Comparison of ENCODE assay signal across 8 mouse cellular contexts in genomic region chr7:5014251-5015117, GRCm38 (mm10). TPM values are rescaled to one million over a fixed set of nuclear protein-coding genes. Genes with fewer than 3 reads are reported as not detected.
DNase-seq lines count a peak whose midpoint lies in the region; ATAC-seq and TF ChIP-seq lines count a peak whose summit lies in the region.

Gene Zfp524, plus strand, starts transcription at chr7:5014415.
Gene Fiz1, minus strand, starts transcription at chr7:5014697.

- peaks cover 13% of the 10 kb centered on the region for H3K9me3 ChIP-seq in G1E (replicated peaks)
- H3K9me3 ChIP-seq in forebrain, postnatal 0 days (ENCODE audit: low read length), result no peaks in the 10 kb centered on the region
- no peaks in the 10 kb centered on the region for H3K9me3 ChIP-seq in lung, embryonic 15.5 days

- H3K36me3 ChIP-seq in G1E (replicated peaks), result peaks cover 58% of the 10 kb centered on the region
- peaks cover 30% of the 10 kb centered on the region for H3K36me3 ChIP-seq in forebrain, postnatal 0 days (ENCODE audit: insufficient read depth)
- H3K36me3 ChIP-seq in lung, embryonic 15.5 days, result peaks cover 33% of the 10 kb centered on the region

- peak; percentile 77 for DNase-seq in G1E (ENCODE audit: low spot score)
- DNase-seq in cerebellum, adult 2 months, result peak; percentile 96 to 97
- peak; percentile 99 for DNase-seq in forebrain, postnatal 0 days
- DNase-seq in heart, postnatal 4 days, result peak; percentile 98
- DNase-seq in layer of hippocampus, adult 8-10 months (ENCODE audit: low spot score in 2 of 2), result peak; percentile 95 to 97
- peak; percentile 91 for DNase-seq in ovary, adult 18-20 months (ENCODE audit: low spot score)
- peak; percentile 98 for DNase-seq in thymus, postnatal 0 days (ENCODE audit: low spot score)

- ATAC-seq in G1E (ENCODE audit: extremely low read depth, insufficient number of reproducible peaks, low FRiP score, poor library complexity, severe bottlenecking), result peak; percentile 61
- peak; percentile 83 for ATAC-seq in forebrain, postnatal 0 days
- ATAC-seq in lung, embryonic 15.5 days (ENCODE audit: borderline replicate concordance, extremely low read depth, low FRiP score, low TSS enrichment), result peak; percentile 87

- TF ChIP-seq CTCF in G1E (IDR thresholded peaks at IDR 0.05; ENCODE audit: low read depth, low read length), result no peak
- no peak for TF ChIP-seq CTCF in cerebellum, adult 2 months (IDR thresholded peaks at IDR 0.05; ENCODE audit: borderline replicate concordance, insufficient read depth, low read depth, low read length)
- TF ChIP-seq CTCF in forebrain, postnatal 0 days (IDR thresholded peaks at IDR 0.05; ENCODE audit: low read depth), result no peak

- H3K4me1 ChIP-seq in G1E (ENCODE audit: insufficient read depth, low read depth, low read length), result peaks cover 57% of the 10 kb centered on the region
- no peaks in the 10 kb centered on the region for H3K4me1 ChIP-seq in cerebellum, adult 2 months (ENCODE audit: control insufficient read depth, insufficient read depth, low read length)
- H3K4me1 ChIP-seq in forebrain, postnatal 0 days (ENCODE audit: insufficient read depth), result peaks cover 5% of the 10 kb centered on the region; the same call in 1 of the 2 replicates
- H3K4me1 ChIP-seq in lung, embryonic 15.5 days, result peaks cover 20% of the 10 kb centered on the region

- H3K4me3 ChIP-seq in G1E (ENCODE audit: low read depth, low read length), result peak within 1 kb of the TSS; percentile 78
- peak within 1 kb of the TSS; percentile 93 for H3K4me3 ChIP-seq in cerebellum, adult 2 months (replicated peaks; ENCODE audit: insufficient read depth, low read depth, low read length)
- peak within 1 kb of the TSS; percentile 77 for H3K4me3 ChIP-seq in forebrain, postnatal 0 days (ENCODE audit: low read depth, low read length)
- H3K4me3 ChIP-seq in lung, embryonic 15.5 days, result peak within 1 kb of the TSS; percentile 77

- peak within 1 kb of the TSS; percentile 79 for H3K9ac ChIP-seq in forebrain, postnatal 0 days
- peak within 1 kb of the TSS; percentile 78 for H3K9ac ChIP-seq in lung, embryonic 15.5 days

- peak within 1 kb of the TSS; percentile 71 for H3K4me2 ChIP-seq in forebrain, postnatal 0 days (ENCODE audit: low read depth)
- H3K4me2 ChIP-seq in lung, embryonic 15.5 days, result peak within 1 kb of the TSS; percentile 54

- H3K27ac ChIP-seq in cerebellum, adult 2 months (ENCODE audit: insufficient read depth, low read length), result peak within 1 kb of the TSS; percentile 95
- H3K27ac ChIP-seq in forebrain, postnatal 0 days (ENCODE audit: low read depth, low read length), result peak within 1 kb of the TSS; percentile 99
- peak within 1 kb of the TSS; percentile 99 for H3K27ac ChIP-seq in lung, embryonic 15.5 days

- no peaks in the 10 kb centered on the region for H3K27me3 ChIP-seq in G1E (ENCODE audit: insufficient read depth, low read length)
- H3K27me3 ChIP-seq in cerebellum, adult 2 months (ENCODE audit: control insufficient read depth, insufficient read depth, low read length), result no peaks in the 10 kb centered on the region
- H3K27me3 ChIP-seq in forebrain, postnatal 0 days (ENCODE audit: insufficient read depth, low read length), result no peaks in the 10 kb centered on the region
- no peaks in the 10 kb centered on the region for H3K27me3 ChIP-seq in lung, embryonic 15.5 days

- TF ChIP-seq POLR2A in cerebellum, adult 2 months (IDR thresholded peaks at IDR 0.05; ENCODE audit: borderline replicate concordance, insufficient read depth, low read length), result no peak

- WGBS in cerebellum, adult 2 months, result under 1% methylated on average over 42 of the region's 42 CpGs
- WGBS in forebrain, postnatal 0 days, result 2% methylated on average over 42 of the region's 42 CpGs
- whole genome bisulfite sequencing in lung, embryonic 15.5 days, result under 1% methylated on average over 42 of the region's 42 CpGs

RNA-seq across cellular contexts. Expression of gene Zfp524, which starts in this region (rescaled TPM):
- total RNA-seq in G1E (2014; fragmentation: Nextera tagmentation) (9.1 and 11.4 TPM in 2 replicates), G1E (2017) (8.9 and 12.3 TPM in 2 replicates)
- 37.2 and 38.9 TPM in 2 replicates for polyA plus RNA-seq in G1E (2012)
- polyA plus RNA-seq in cerebellum, adult 2 months (2012; rRNA removed), result 14.4 and 14.9 TPM in 2 replicates
- total RNA-seq in forebrain, postnatal 0 days (2014; rRNA removed), result 4.6 and 6.4 TPM in 2 replicates
- 5.0 and 5.3 TPM in 2 replicates for polyA plus RNA-seq in forebrain, postnatal 0 days (2015; fragmentation: Nextera tagmentation; extraction: Ambion mirVana)
- total RNA-seq in heart, postnatal 4 days (2021), result 1 to 10 TPM; 6.0 to 6.4 TPM
- 1 to 10 TPM; 6.0 to 8.0 (median 6.9) TPM for total RNA-seq in layer of hippocampus, adult 8-10 months (2022)
- 15.8 TPM in 2 replicates for polyA plus RNA-seq in lung, embryonic 15.5 days (2015; fragmentation: Nextera tagmentation; extraction: Ambion mirVana)
- 14.9 and 18.2 TPM in 2 replicates for polyA plus RNA-seq in thymus, postnatal 0 days (2015; fragmentation: Nextera tagmentation; extraction: Ambion mirVana)

RNA-seq across cellular contexts. Expression of gene Fiz1, which starts in this region (rescaled TPM):
- total RNA-seq in G1E (2014; fragmentation: Nextera tagmentation), result 53.4 and 54.4 TPM in 2 replicates
- total RNA-seq in G1E (2017), result 22.2 and 23.6 TPM in 2 replicates
- 52.7 and 66.6 TPM in 2 replicates for polyA plus RNA-seq in G1E (2012)
- polyA plus RNA-seq in cerebellum, adult 2 months (2012; rRNA removed), result 28.2 and 29.8 TPM in 2 replicates
- 30.0 and 33.9 TPM in 2 replicates for total RNA-seq in forebrain, postnatal 0 days (2014; rRNA removed)
- polyA plus RNA-seq in forebrain, postnatal 0 days (2015; fragmentation: Nextera tagmentation; extraction: Ambion mirVana), result 26.9 and 28.6 TPM in 2 replicates
- total RNA-seq in heart, postnatal 4 days (2021), result 10 to 100 TPM; 26.4 to 26.9 TPM
- total RNA-seq in layer of hippocampus, adult 8-10 months (2022), result 10 to 100 TPM; 20.7 to 25.3 (median 24.5) TPM
- polyA plus RNA-seq in lung, embryonic 15.5 days (2015; fragmentation: Nextera tagmentation; extraction: Ambion mirVana), result 45.5 and 47.3 TPM in 2 replicates
- 32.3 and 33.5 TPM in 2 replicates for polyA plus RNA-seq in thymus, postnatal 0 days (2015; fragmentation: Nextera tagmentation; extraction: Ambion mirVana)

Comparison
In these comparisons a context has a peak if more than half of its experiments do, and no peak if none do; other contexts are left out.
1. Peak in every context shown above with its lines: DNase-seq, ATAC-seq, H3K4me3 ChIP-seq and H3K27ac ChIP-seq.